Mouse (Mus musculus) neural tube, embryonic 11.5 days (tissue): ENCODE measurements at regions not wholly inside any gene's neighbourhood (a gene's known extent, or its start where the extent isn't known, plus 50 kb on each side); places are given as distances from the start of the nearest gene placed in this dataset.

ENCODE experiments used
- ATAC-seq: fragments of 200-750 bp; cut with Nextera tagmentation; 2 replicates; pipeline ENCODE4 v1.8.0; 2017; ENCODE audit warnings: moderate number of reproducible peaks, mild to moderate bottlenecking, moderate TSS enrichment, moderate library complexity; ENCODE audit not compliant: insufficient read depth, low FRiP score, low TSS enrichment
- DNase-seq: peaks from one replicate; pipeline ENCODE4 v3.0.0-alpha.2; 2015; ENCODE audit warnings: low spot score
- H3K27ac ChIP-seq: fragments of 300-500 bp; sonication (generic); 2 replicates; pipeline ENCODE4 v1.5.1; 2014; ENCODE audit warnings: low read depth, mild to moderate bottlenecking, low read length
- H3K27me3 ChIP-seq: fragments of 300-500 bp; sonication (generic); 2 replicates; pipeline ENCODE4 v1.6.1; 2014; ENCODE audit warnings: mild to moderate bottlenecking, low read length, mixed read lengths; ENCODE audit not compliant: control insufficient read depth, insufficient read depth
- H3K36me3 ChIP-seq: fragments of 300-500 bp; sonication (generic); 2 replicates; pipeline ENCODE4 v1.6.1; 2014; ENCODE audit warnings: mild to moderate bottlenecking, low read length, moderate library complexity, mixed read lengths; ENCODE audit not compliant: control insufficient read depth, insufficient read depth
- H3K4me1 ChIP-seq: fragments of 300-500 bp; sonication (generic); 2 replicates; pipeline ENCODE4 v1.6.1; 2014; ENCODE audit warnings: low read length, mixed read lengths; ENCODE audit not compliant: control insufficient read depth, insufficient read depth
- H3K4me2 ChIP-seq: fragments of 300-500 bp; sonication (generic); 2 replicates; pipeline ENCODE4 v1.6.1; 2014; ENCODE audit warnings: low read depth, mild to moderate bottlenecking, moderate library complexity
- H3K4me3 ChIP-seq: fragments of 300-500 bp; sonication (generic); 2 replicates; pipeline ENCODE4 v1.5.1; 2014; ENCODE audit warnings: low read depth, low read length
- H3K9ac ChIP-seq: fragments of 300-500 bp; sonication (generic); 2 replicates; pipeline ENCODE4 v1.6.1; 2014; ENCODE audit warnings: mild to moderate bottlenecking, low read length
- H3K9me3 ChIP-seq: fragments of 300-500 bp; sonication (generic); 2 replicates; pipeline ENCODE4 v1.6.1; 2016; ENCODE audit warnings: low read length; ENCODE audit not compliant: control insufficient read depth
- WGBS: fragments of 180-500 bp; shearing (Covaris S2); extraction: QIAGEN DNeasy Blood & Tissue Kit; methylation state at CpG from one replicate; pipeline ENCODE4 v1.1.7; 2014; 5-methylcytosine and 5-hydroxymethylcytosine counted together

GRCm38 (mm10) chr1:103057006-103057405, 1711.3 kb upstream of the Cdh20 start:
- H3K9ac ChIP-seq = no peak overlapping the region
- no peaks in the 10 kb centered on the region for H3K27me3 ChIP-seq
- WGBS = 79% methylated on average over 2 of the region's 2 CpGs
- no peak overlapping the region for H3K4me2 ChIP-seq
- DNase-seq (no peak), ATAC-seq (no peak)
- H3K27ac ChIP-seq = no peak overlapping the region
- no peaks in the 10 kb centered on the region for H3K36me3 ChIP-seq
- H3K4me1 ChIP-seq = no peaks in the 10 kb centered on the region
- no peaks in the 10 kb centered on the region for H3K9me3 ChIP-seq
- H3K4me3 ChIP-seq = no peak overlapping the region

DNA sequence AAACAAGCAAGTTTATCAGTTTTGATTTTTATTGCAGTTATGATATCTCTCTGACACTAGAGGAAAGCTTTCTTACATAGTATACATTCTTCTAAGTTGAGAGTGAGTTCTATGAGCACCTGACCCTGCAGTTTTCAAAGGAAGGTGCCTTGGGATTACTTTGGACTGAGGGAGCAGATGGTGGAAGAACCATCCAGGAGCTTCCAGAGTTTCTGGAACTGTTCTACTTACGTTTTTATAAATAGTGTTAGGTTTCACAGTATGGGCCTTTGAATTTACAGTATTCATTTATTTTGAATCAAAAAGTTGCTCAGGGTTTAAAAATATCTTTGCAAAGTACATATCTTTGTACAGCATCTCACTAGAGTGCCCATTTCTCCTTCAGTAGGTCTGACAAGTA, 1697.3 kb upstream of the Cdh20 start:
- DNase-seq = no peak
- 74% methylated on average over 1 of the region's 1 CpGs for WGBS
- ATAC-seq = no peak
- Histone ChIP-seq H3K9me3 (no peaks in the 10 kb centered on the region), H3K4me1 (no peaks in the 10 kb centered on the region), H3K9ac (no peak overlapping the region), H3K27ac (no peak overlapping the region), H3K4me3 (no peak overlapping the region), H3K4me2 (no peak overlapping the region), H3K27me3 (no peaks in the 10 kb centered on the region), H3K36me3 (no peaks in the 10 kb centered on the region)

DNA sequence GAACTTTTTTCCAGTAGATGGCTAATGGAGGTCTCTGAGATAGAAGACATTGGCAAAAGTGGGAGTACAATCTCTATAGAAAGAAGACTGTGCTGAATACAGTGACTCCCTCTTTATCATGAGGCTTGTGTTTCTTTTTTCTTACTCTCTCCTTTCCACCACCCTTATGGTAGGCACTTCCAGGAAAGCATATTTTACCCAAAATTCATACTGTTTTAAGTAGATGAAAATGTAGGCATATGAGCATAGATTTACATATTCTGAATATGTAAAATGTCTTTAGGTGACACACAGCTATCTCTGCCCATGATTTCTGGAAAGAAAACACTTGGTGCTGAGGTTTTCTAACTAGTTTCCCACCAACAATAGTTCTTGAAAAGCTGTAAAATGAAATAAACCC, 1691.7 kb upstream of the Cdh20 start:
- DNase-seq = no peak
- no peaks in the 10 kb centered on the region for H3K27me3 ChIP-seq
- H3K9ac ChIP-seq = no peak overlapping the region
- H3K4me2 ChIP-seq = no peak overlapping the region
- H3K9me3 ChIP-seq = no peaks in the 10 kb centered on the region
- H3K4me1 ChIP-seq = no peaks in the 10 kb centered on the region
- H3K4me3 ChIP-seq = no peak overlapping the region
- no peak overlapping the region for H3K27ac ChIP-seq
- no peaks in the 10 kb centered on the region for H3K36me3 ChIP-seq
- ATAC-seq = no peak

GRCm38 (mm10) chr1:103093908-103094648, 1674.3 kb upstream of the Cdh20 start:
- Histone ChIP-seq H3K9ac (no peak overlapping the region), H3K9me3 (no peaks in the 10 kb centered on the region), H3K27me3 (no peaks in the 10 kb centered on the region), H3K36me3 (no peaks in the 10 kb centered on the region), H3K4me1 (no peaks in the 10 kb centered on the region), H3K4me3 (no peak overlapping the region), H3K27ac (no peak overlapping the region), H3K4me2 (no peak overlapping the region)
- DNase-seq (no peak), ATAC-seq (peak; percentile 21; the same call in 1 of the 2 replicates)
- 49% methylated on average over 2 of the region's 2 CpGs for WGBS
